Mouse (Mus musculus): ENCODE results near the gene Prss45.

DNA sequence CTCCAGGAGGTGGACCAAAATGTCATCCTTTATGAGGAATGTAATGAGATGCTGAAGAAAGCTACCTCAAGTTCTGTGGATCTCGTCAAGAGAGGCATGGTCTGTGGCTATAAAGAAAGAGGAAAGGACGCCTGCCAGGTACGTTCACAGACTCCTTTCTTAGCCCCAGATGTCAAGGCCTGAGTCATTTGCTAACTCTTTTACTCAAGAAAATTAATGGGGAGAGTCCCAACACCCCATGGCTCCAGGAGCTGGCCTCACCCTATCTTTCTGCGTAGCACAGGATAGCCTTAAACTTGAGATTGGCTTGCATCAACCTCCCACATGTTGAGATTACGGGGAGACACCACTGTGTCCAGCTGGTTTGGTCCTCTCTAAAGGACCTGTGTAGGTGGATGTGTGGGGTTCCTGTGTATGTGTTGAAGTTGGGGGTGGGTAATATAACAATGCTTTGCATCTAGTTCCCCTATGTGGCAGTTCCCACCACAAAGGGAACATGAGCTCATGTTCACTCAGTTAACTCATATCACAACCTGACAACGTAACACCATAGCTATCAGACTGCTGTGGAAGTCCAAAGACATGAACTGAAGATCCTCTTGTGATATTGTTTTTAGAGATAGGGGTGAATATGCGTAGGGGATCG is 33.4 kb upstream of the Prss45 start:
- TF ChIP-seq CTCF (IDR thresholded peaks at IDR 0.05): no peak
- no peak for TF ChIP-seq EP300 (IDR thresholded peaks at IDR 0.05)
